Mouse (Mus musculus): Measurements from ENCODE around the gene Rgl1.

DNA sequence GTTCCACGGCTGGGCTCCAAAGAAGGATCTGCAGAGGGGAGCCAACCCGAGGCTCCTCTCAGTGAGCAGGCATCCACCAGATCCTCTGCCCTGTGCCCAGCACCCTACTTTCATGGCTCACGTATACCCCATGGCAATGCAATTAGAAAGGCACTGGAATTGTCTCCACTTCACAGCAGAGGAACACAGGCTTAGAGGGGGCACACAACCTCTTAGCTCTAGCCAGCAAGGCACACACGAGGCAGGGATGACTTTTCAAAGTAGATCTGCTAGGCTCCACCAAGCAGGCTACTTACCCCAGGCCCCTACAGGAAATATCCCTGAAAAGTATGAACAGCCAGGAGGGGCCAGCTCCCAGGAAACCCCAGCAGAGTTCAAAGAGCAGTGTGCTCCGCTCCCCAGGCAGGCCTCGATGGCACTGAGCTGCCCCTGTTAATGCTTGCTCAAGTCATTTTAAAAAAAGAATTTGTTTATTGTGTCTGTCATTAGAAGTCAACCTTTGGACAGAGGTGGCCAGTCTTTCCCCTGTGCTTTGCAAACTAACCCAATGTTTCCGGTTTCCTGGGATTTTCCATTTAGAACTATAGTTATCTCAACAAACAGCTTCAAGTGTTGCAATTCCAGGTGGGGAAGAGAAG, 151.3 kb downstream of the Rgl1 start:
- TF ChIP-seq POLR2A (IDR thresholded peaks at IDR 0.05; ENCODE audit: low read depth, low read length): no peak
- no peak for TF ChIP-seq CTCF (IDR thresholded peaks at IDR 0.05; ENCODE audit: extremely low read depth, insufficient read depth, insufficient read length, insufficient replicate concordance)
